Mouse (Mus musculus) ES-E14 (cell line): Measurements from ENCODE around the gene Drd4.

Experiments
- CHD2 ChIP-seq: IDR thresholded peaks from 2 replicates; pipeline ENCODE4 v1.6.1; 2014; ENCODE audit warnings: mild to moderate bottlenecking, low read depth, low read length, inconsistent platforms
- HCFC1 ChIP-seq: IDR thresholded peaks from 2 replicates; pipeline ENCODE4 v1.6.1; 2012; ENCODE audit warnings: low read length, inconsistent platforms, borderline replicate concordance; ENCODE audit not compliant: insufficient read depth
- MAFK ChIP-seq: IDR thresholded peaks from 2 replicates; pipeline ENCODE4 v1.6.1; 2014; ENCODE audit warnings: mild to moderate bottlenecking, low read depth, low read length, inconsistent platforms; ENCODE audit not compliant: insufficient read depth
- ZC3H11A ChIP-seq: IDR thresholded peaks from 2 replicates; pipeline ENCODE4 v1.6.1; 2012; ENCODE audit warnings: low read depth, mild to moderate bottlenecking, inconsistent platforms, low read length, borderline replicate concordance
- ZNF384 ChIP-seq: IDR thresholded peaks from 2 replicates; pipeline ENCODE4 v1.6.1; 2012; ENCODE audit warnings: low read depth, low read length, inconsistent platforms

GRCm38 (mm10) chr7:141315076-141315475 is 23.3 kb downstream of the Drd4 start:
- no peak for TF ChIP-seq ZC3H11A
- TF ChIP-seq MAFK, result no peak
- TF ChIP-seq HCFC1, result no peak
- TF ChIP-seq ZNF384, result no peak
- no peak for TF ChIP-seq CHD2
